Mouse (Mus musculus): ENCODE results near the gene Grpel1.
A peak's percentile ranks its signal among the peaks of the same experiment; 100 is the strongest.

Gene Grpel1

GRCm38 (mm10) chr5:36461231-36461630, 3.6 kb upstream of the Grpel1 start:
- DNase-seq (ENCODE audit: low spot score) = no peak

- peak; percentile 79 for DNase-seq (ENCODE audit: low spot score)
Observed at GRCm38 (mm10) chr5:36462810-36463209, 2.0 kb upstream of the Grpel1 start.

- DNase-seq (ENCODE audit: low spot score) = no peak
Observed at GRCm38 (mm10) chr5:36463391-36463790, 1.4 kb upstream of the Grpel1 start.

GRCm38 (mm10) chr5:36465889-36466288, 1.1 kb downstream of the Grpel1 start:
- no peak for DNase-seq (ENCODE audit: low spot score)

- no peak for DNase-seq (ENCODE audit: low spot score)
Observed at GRCm38 (mm10) chr5:36471206-36471605, 6.4 kb downstream of the Grpel1 start.

- DNase-seq (ENCODE audit: low spot score) = no peak
Observed at GRCm38 (mm10) chr5:36472876-36473655, 8.3 kb downstream of the Grpel1 start.

- DNase-seq (ENCODE audit: low spot score) = peak; percentile 67
Observed at GRCm38 (mm10) chr5:36474283-36474682, 9.5 kb downstream of the Grpel1 start.

- DNase-seq (ENCODE audit: low spot score) = peak; percentile 36
Observed at GRCm38 (mm10) chr5:36477486-36477885, 12.7 kb downstream of the Grpel1 start.

GRCm38 (mm10) chr5:36478540-36479420, 14.0 kb downstream of the Grpel1 start:
- no peak for DNase-seq (ENCODE audit: low spot score)

GRCm38 (mm10) chr5:36479735-36480134, 14.9 kb downstream of the Grpel1 start:
- DNase-seq (ENCODE audit: low spot score) = peak; percentile 18

GRCm38 (mm10) chr5:36480398-36480797, 15.6 kb downstream of the Grpel1 start:
- no peak for DNase-seq (ENCODE audit: low spot score)

GRCm38 (mm10) chr5:36481114-36481513, 16.3 kb downstream of the Grpel1 start:
- DNase-seq (ENCODE audit: low spot score) = no peak

- peak; percentile 6 for DNase-seq (ENCODE audit: low spot score)
Observed at GRCm38 (mm10) chr5:36483203-36484101, 18.7 kb downstream of the Grpel1 start.

- peak; percentile 98 for DNase-seq (ENCODE audit: low spot score)
Observed at GRCm38 (mm10) chr5:36484171-36484990, 19.6 kb downstream of the Grpel1 start, which contains the start of the genes Tada2b and Ccdc96. Tada2b (minus strand) TSS chr5:36484285. Ccdc96 (plus strand) TSS chr5:36484588.

GRCm38 (mm10) chr5:36485306-36485705, 20.5 kb downstream of the Grpel1 start:
- DNase-seq (ENCODE audit: low spot score) = no peak

- peak; percentile 52 for DNase-seq (ENCODE audit: low spot score)
Observed at GRCm38 (mm10) chr5:36489225-36489624, 24.4 kb downstream of the Grpel1 start.

- no peak for DNase-seq (ENCODE audit: low spot score)
Observed at GRCm38 (mm10) chr5:36493919-36494318, 29.1 kb downstream of the Grpel1 start.

GRCm38 (mm10) chr5:36494709-36495108, 29.9 kb downstream of the Grpel1 start:
- no peak for DNase-seq (ENCODE audit: low spot score)

GRCm38 (mm10) chr5:36505235-36505634, 40.4 kb downstream of the Grpel1 start:
- no peak for DNase-seq (ENCODE audit: low spot score)

- DNase-seq (ENCODE audit: low spot score) = no peak
Observed at GRCm38 (mm10) chr5:36505643-36506042, 40.8 kb downstream of the Grpel1 start.

- DNase-seq (ENCODE audit: low spot score) = no peak
Observed at GRCm38 (mm10) chr5:36508351-36508750, 43.6 kb downstream of the Grpel1 start.
